ENCODE assay signal across 11 mouse cellular contexts in the genomic region with DNA sequence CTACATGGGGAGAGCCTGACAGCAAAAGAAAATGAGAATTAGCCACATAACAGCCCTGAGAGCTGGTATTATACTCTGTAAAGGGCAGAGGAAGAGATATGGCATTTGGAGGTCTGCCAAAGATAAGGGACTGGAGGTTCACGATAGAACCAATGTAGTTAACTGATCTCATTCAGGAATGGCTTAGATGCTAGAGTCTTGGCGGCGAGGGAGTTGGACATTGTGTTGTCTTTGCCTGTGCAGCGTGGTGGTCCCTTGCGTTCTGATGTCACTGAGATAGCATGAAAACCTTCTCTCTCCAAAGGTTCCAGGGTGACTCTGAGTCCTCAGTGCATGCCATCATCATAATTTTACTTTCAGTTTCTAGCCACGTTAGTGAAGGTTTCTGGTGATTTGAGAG.
A peak's percentile ranks its signal among the peaks of the same experiment; 100 is the strongest.
DNase-seq lines count a peak whose midpoint lies in the region; ATAC-seq and TF ChIP-seq lines count a peak whose summit lies in the region.
"Had no signal": no experiment of that assay in that cellular context is flagged by ENCODE, and none has a peak within 500 bp of the region (broad histone marks: within the 10 kb centered on the region; RNA-seq: fewer than 3 reads in every experiment).

No protein-coding gene starts in this region.

- no peak for TF ChIP-seq EP300 in heart, adult 2 months (IDR thresholded peaks at IDR 0.05; ENCODE audit: insufficient read depth, low read depth, low read length)

- no peak overlapping the region for H3K27ac ChIP-seq in heart, embryonic 16.5 days (ENCODE audit: low read length)
- no peak overlapping the region for H3K27ac ChIP-seq in heart, adult 2 months
- H3K27ac ChIP-seq in liver, embryonic 15.5 days (replicated peaks) = no peak overlapping the region
- no peak overlapping the region for H3K27ac ChIP-seq in hindbrain, embryonic 14.5 days
- H3K27ac ChIP-seq: forebrain, embryonic 13.5 days; intestine, embryonic 15.5 days; midbrain, embryonic 13.5 days had no signal

- no peaks in the 10 kb centered on the region for H3K79me2 ChIP-seq in heart, adult 2 months (replicated peaks; ENCODE audit: control insufficient read depth, insufficient read depth, low read length)

- H3K27me3 ChIP-seq in heart, embryonic 16.5 days (ENCODE audit: control insufficient read depth, insufficient read depth, low read length) = no peaks in the 10 kb centered on the region
- H3K27me3 ChIP-seq in heart, adult 2 months (ENCODE audit: control insufficient read depth, insufficient read depth, low read length) = no peaks in the 10 kb centered on the region
- no peaks in the 10 kb centered on the region for H3K27me3 ChIP-seq in liver, embryonic 15.5 days
- H3K27me3 ChIP-seq in hindbrain, embryonic 14.5 days (ENCODE audit: control insufficient read depth, insufficient read depth, low read length) = 0 out of 2 replicates have a peak, but pooled peaks cover 3% of the 10 kb centered on the region
- H3K27me3 ChIP-seq: forebrain, embryonic 13.5 days; intestine, embryonic 15.5 days; midbrain, embryonic 13.5 days had no signal

- H3K4me2 ChIP-seq in heart, embryonic 16.5 days (ENCODE audit: low read depth, low read length) = peak overlapping the region; percentile 30
- peak overlapping the region; percentile 31; the same call in 1 of the 2 replicates for H3K4me2 ChIP-seq in liver, embryonic 15.5 days
- H3K4me2 ChIP-seq in hindbrain, embryonic 14.5 days (replicated peaks) = no peak overlapping the region
- H3K4me2 ChIP-seq: forebrain, embryonic 13.5 days; intestine, embryonic 15.5 days; midbrain, embryonic 13.5 days had no signal

- peaks cover 9% of the 10 kb centered on the region for H3K4me1 ChIP-seq in heart, embryonic 16.5 days (ENCODE audit: control insufficient read depth, insufficient read depth, low read length)
- H3K4me1 ChIP-seq in heart, adult 2 months (ENCODE audit: control insufficient read depth, insufficient read depth, low read length) = peaks cover 8% of the 10 kb centered on the region
- H3K4me1 ChIP-seq in liver, embryonic 15.5 days (replicated peaks) = peaks cover 9% of the 10 kb centered on the region
- H3K4me1 ChIP-seq in hindbrain, embryonic 14.5 days (replicated peaks; ENCODE audit: control insufficient read depth, insufficient read depth, low read length) = peaks cover 6% of the 10 kb centered on the region; the same call in 1 of the 2 replicates

- 39% methylated on average over 6 of the region's 6 CpGs for WGBS in heart, embryonic 16.5 days
- 31% methylated on average over 6 of the region's 6 CpGs for WGBS in heart, adult 2 months
- 18% methylated on average over 6 of the region's 6 CpGs for WGBS in liver, embryonic 15.5 days (ENCODE audit: insufficient replicate concordance)
- 88% methylated on average over 6 of the region's 6 CpGs for WGBS in hindbrain, embryonic 14.5 days

- DNase-seq in heart, adult 2 months = no peak
- peak; percentile 62 for DNase-seq in MEL-GATA-1-ER (ENCODE audit: extremely low read depth, low read depth)
- no peak for DNase-seq in hindbrain, embryonic 14.5 days (ENCODE audit: low spot score)
- DNase-seq in yolk sac, embryonic 10.5 days (ENCODE audit: low spot score) = no peak
- DNase-seq in kidney, postnatal 36 days = no peak

- ATAC-seq in heart, embryonic 16.5 days (replicated peaks; ENCODE audit: extremely low read depth, insufficient read depth, low FRiP score) = no peak
- peak; percentile 66 for ATAC-seq in common myeloid progenitor, adult 5-6 weeks (replicated peaks; ENCODE audit: low read depth, poor library complexity, severe bottlenecking)
- peak; percentile 68 for ATAC-seq in liver, embryonic 15.5 days (ENCODE audit: insufficient read depth)
- ATAC-seq in hindbrain, embryonic 14.5 days (ENCODE audit: low FRiP score) = no peak
- ATAC-seq: forebrain, embryonic 13.5 days; intestine, embryonic 15.5 days; midbrain, embryonic 13.5 days had no signal

- no peak overlapping the region for H3K9ac ChIP-seq in heart, embryonic 16.5 days (ENCODE audit: low read length)
- no peak overlapping the region for H3K9ac ChIP-seq in heart, adult 2 months (ENCODE audit: low read depth, low read length)
- H3K9ac ChIP-seq in liver, embryonic 15.5 days = no peak overlapping the region
- H3K9ac ChIP-seq in hindbrain, embryonic 14.5 days = no peak overlapping the region
- H3K9ac ChIP-seq: forebrain, embryonic 13.5 days; intestine, embryonic 15.5 days; midbrain, embryonic 13.5 days had no signal

- no peak for TF ChIP-seq POLR2A in heart, adult 2 months (IDR thresholded peaks at IDR 0.05; ENCODE audit: insufficient read depth, low read depth, low read length)

- intact Hi-C loops in heart, adult 2 months (cut with DNase I) = loop anchor here (5.0 kb wide), 2 partner anchors 48 to 93 kb away; no protein-coding TSS in a partner anchor

- H3K36me3 ChIP-seq in heart, embryonic 16.5 days (ENCODE audit: control insufficient read depth, insufficient read depth) = no peaks in the 10 kb centered on the region
- H3K36me3 ChIP-seq in heart, adult 2 months (ENCODE audit: control insufficient read depth, insufficient read depth, low read length) = no peaks in the 10 kb centered on the region
- H3K36me3 ChIP-seq in liver, embryonic 15.5 days (replicated peaks) = no peaks in the 10 kb centered on the region
- H3K36me3 ChIP-seq in hindbrain, embryonic 14.5 days (replicated peaks; ENCODE audit: control insufficient read depth, insufficient read depth) = no peaks in the 10 kb centered on the region
- H3K36me3 ChIP-seq: intestine, embryonic 15.5 days; midbrain, embryonic 13.5 days had no signal

- TF ChIP-seq CTCF in heart, adult 2 months (IDR thresholded peaks at IDR 0.05) = no peak

- no peak overlapping the region for H3K4me3 ChIP-seq in heart, embryonic 16.5 days (ENCODE audit: low read length)
- no peak overlapping the region; the same call in 1 of the 2 replicates for H3K4me3 ChIP-seq in heart, adult 2 months
- peak overlapping the region; percentile 17; the same call in 1 of the 2 replicates for H3K4me3 ChIP-seq in liver, embryonic 15.5 days (replicated peaks)
- H3K4me3 ChIP-seq in hindbrain, embryonic 14.5 days (replicated peaks; ENCODE audit: low read length) = no peak overlapping the region
- H3K4me3 ChIP-seq: forebrain, embryonic 13.5 days; intestine, embryonic 15.5 days; midbrain, embryonic 13.5 days had no signal

- H3K9me3 ChIP-seq in heart, embryonic 16.5 days (replicated peaks; ENCODE audit: control insufficient read depth, low read length) = peaks cover 4% of the 10 kb centered on the region
- H3K9me3 ChIP-seq in liver, embryonic 15.5 days (replicated peaks) = no peaks in the 10 kb centered on the region
- H3K9me3 ChIP-seq in hindbrain, embryonic 14.5 days (ENCODE audit: control insufficient read depth, low read length) = no peaks in the 10 kb centered on the region
- H3K9me3 ChIP-seq: forebrain, embryonic 13.5 days; intestine, embryonic 15.5 days; midbrain, embryonic 13.5 days had no signal

Comparison
In these comparisons a context has a peak if more than half of its experiments do, and no peak if none do; other contexts are left out.
1. ATAC-seq: peak in common myeloid progenitor, adult 5-6 weeks (single experiment) and liver, embryonic 15.5 days (single experiment); none in heart, embryonic 16.5 days (single experiment) and hindbrain, embryonic 14.5 days (single experiment).